Mouse (Mus musculus): Measurements from ENCODE around the gene Rasgrp3. TPM values are rescaled to one million over a fixed set of nuclear protein-coding genes. Genes with fewer than 3 reads are reported as not detected.

Rasgrp3 gene
- total and polyA plus RNA-seq, 2 experiments from 2014 or later = 4.8 to 8.1 TPM

- Histone ChIP-seq H3K4me1 (ENCODE audit: insufficient read depth, low read length) (no peaks in the 10 kb centered on the region), H3K36me3 (ENCODE audit: insufficient read depth, low read length) (no peaks in the 10 kb centered on the region), H3K4me3 (ENCODE audit: low read depth, low read length) (no peak overlapping the region), H3K9ac (replicated peaks; ENCODE audit: low read length, poor library complexity, severe bottlenecking) (no peak overlapping the region), H3K4me2 (ENCODE audit: low read depth, low read length, poor library complexity, severe bottlenecking) (no peak overlapping the region), H3K27me3 (ENCODE audit: insufficient read depth, low read length) (no peaks in the 10 kb centered on the region), H3K27ac (ENCODE audit: low read depth, low read length) (no peak overlapping the region), H3K9me3 (ENCODE audit: low read length) (no peaks in the 10 kb centered on the region)
- WGBS = 85% methylated on average over 2 of the region's 2 CpGs
- TF ChIP-seq CTCF (IDR thresholded peaks at IDR 0.05) = no peak
- ATAC-seq (ENCODE audit: low FRiP score) (no peak), DNase-seq (ENCODE audit: low spot score) (no peak)
Observed at GRCm38 (mm10) chr17:75463645-75464044, 27.9 kb downstream of the Rasgrp3 start.

GRCm38 (mm10) chr17:75464331-75464982 is 28.8 kb downstream of the Rasgrp3 start:
- ATAC-seq (ENCODE audit: low FRiP score) = no peak
- Histone ChIP-seq H3K4me1 (ENCODE audit: insufficient read depth, low read length) (no peaks in the 10 kb centered on the region), H3K9ac (replicated peaks; ENCODE audit: low read length, poor library complexity, severe bottlenecking) (no peak overlapping the region), H3K4me2 (ENCODE audit: low read depth, low read length, poor library complexity, severe bottlenecking) (no peak overlapping the region), H3K36me3 (ENCODE audit: insufficient read depth, low read length) (no peaks in the 10 kb centered on the region), H3K27me3 (ENCODE audit: insufficient read depth, low read length) (no peaks in the 10 kb centered on the region), H3K4me3 (ENCODE audit: low read depth, low read length) (no peak overlapping the region), H3K9me3 (ENCODE audit: low read length) (no peaks in the 10 kb centered on the region), H3K27ac (ENCODE audit: low read depth, low read length) (no peak overlapping the region)
- 21% methylated on average over 9 of the region's 9 CpGs for WGBS
- no peak for DNase-seq (ENCODE audit: low spot score)
- TF ChIP-seq CTCF (IDR thresholded peaks at IDR 0.05) = no peak

- no peak for TF ChIP-seq CTCF (IDR thresholded peaks at IDR 0.05)
- H3K4me3 ChIP-seq (ENCODE audit: low read depth, low read length) = no peak overlapping the region
- no peaks in the 10 kb centered on the region for H3K27me3 ChIP-seq (ENCODE audit: insufficient read depth, low read length)
- no peak overlapping the region for H3K27ac ChIP-seq (ENCODE audit: low read depth, low read length)
- no peak overlapping the region for H3K9ac ChIP-seq (replicated peaks; ENCODE audit: low read length, poor library complexity, severe bottlenecking)
- H3K4me1 ChIP-seq (ENCODE audit: insufficient read depth, low read length) = no peaks in the 10 kb centered on the region
- peak overlapping the region; percentile 36 for H3K4me2 ChIP-seq (ENCODE audit: low read depth, low read length, poor library complexity, severe bottlenecking)
- peak; percentile 74 for ATAC-seq (ENCODE audit: low FRiP score)
- H3K9me3 ChIP-seq (ENCODE audit: low read length) = no peaks in the 10 kb centered on the region
- WGBS = 25% methylated on average over 15 of the region's 15 CpGs
- no peaks in the 10 kb centered on the region for H3K36me3 ChIP-seq (ENCODE audit: insufficient read depth, low read length)
- DNase-seq (ENCODE audit: low spot score) = peak; percentile 73
Observed at GRCm38 (mm10) chr17:75464983-75465634, 29.4 kb downstream of the Rasgrp3 start.

GRCm38 (mm10) chr17:75465635-75465997 is 29.9 kb downstream of the Rasgrp3 start:
- 77% methylated on average over 14 of the region's 14 CpGs for WGBS
- H3K9ac ChIP-seq (replicated peaks; ENCODE audit: low read length, poor library complexity, severe bottlenecking) = no peak overlapping the region
- H3K4me3 ChIP-seq (ENCODE audit: low read depth, low read length) = no peak overlapping the region
- no peaks in the 10 kb centered on the region for H3K4me1 ChIP-seq (ENCODE audit: insufficient read depth, low read length)
- no peaks in the 10 kb centered on the region for H3K27me3 ChIP-seq (ENCODE audit: insufficient read depth, low read length)
- H3K27ac ChIP-seq (ENCODE audit: low read depth, low read length) = no peak overlapping the region
- H3K9me3 ChIP-seq (ENCODE audit: low read length) = no peaks in the 10 kb centered on the region
- no peak for ATAC-seq (ENCODE audit: low FRiP score)
- peak overlapping the region; percentile 36 for H3K4me2 ChIP-seq (ENCODE audit: low read depth, low read length, poor library complexity, severe bottlenecking)
- TF ChIP-seq CTCF (IDR thresholded peaks at IDR 0.05) = no peak
- no peaks in the 10 kb centered on the region for H3K36me3 ChIP-seq (ENCODE audit: insufficient read depth, low read length)
- no peak for DNase-seq (ENCODE audit: low spot score)

- 89% methylated on average over 4 of the region's 4 CpGs for WGBS
- ATAC-seq (ENCODE audit: low FRiP score) = no peak
Observed at GRCm38 (mm10) chr17:75466948-75467347, 31.3 kb downstream of the Rasgrp3 start.

GRCm38 (mm10) chr17:75467526-75467925 is 31.8 kb downstream of the Rasgrp3 start:
- Histone ChIP-seq H3K27me3 (ENCODE audit: insufficient read depth, low read length) (no peaks in the 10 kb centered on the region), H3K27ac (ENCODE audit: low read depth, low read length) (no peak overlapping the region), H3K4me1 (ENCODE audit: insufficient read depth, low read length) (no peaks in the 10 kb centered on the region), H3K4me2 (ENCODE audit: low read depth, low read length, poor library complexity, severe bottlenecking) (no peak overlapping the region), H3K4me3 (ENCODE audit: low read depth, low read length) (no peak overlapping the region), H3K9ac (replicated peaks; ENCODE audit: low read length, poor library complexity, severe bottlenecking) (no peak overlapping the region), H3K36me3 (ENCODE audit: insufficient read depth, low read length) (no peaks in the 10 kb centered on the region), H3K9me3 (ENCODE audit: low read length) (no peaks in the 10 kb centered on the region)
- 84% methylated on average over 2 of the region's 2 CpGs for WGBS
- TF ChIP-seq CTCF (IDR thresholded peaks at IDR 0.05) = no peak
- ATAC-seq (ENCODE audit: low FRiP score) (no peak), DNase-seq (ENCODE audit: low spot score) (no peak)

More at GRCm38 (mm10) chr17:75466948-75467347, 31.3 kb downstream of the Rasgrp3 start:
- H3K4me1 ChIP-seq (ENCODE audit: insufficient read depth, low read length) = no peaks in the 10 kb centered on the region
- H3K9me3 ChIP-seq (ENCODE audit: low read length) = no peaks in the 10 kb centered on the region
- DNase-seq (ENCODE audit: low spot score) = no peak
- no peak overlapping the region for H3K4me2 ChIP-seq (ENCODE audit: low read depth, low read length, poor library complexity, severe bottlenecking)
- no peak overlapping the region for H3K4me3 ChIP-seq (ENCODE audit: low read depth, low read length)
- no peak overlapping the region for H3K27ac ChIP-seq (ENCODE audit: low read depth, low read length)
- TF ChIP-seq CTCF (IDR thresholded peaks at IDR 0.05) = no peak
- no peaks in the 10 kb centered on the region for H3K27me3 ChIP-seq (ENCODE audit: insufficient read depth, low read length)
- H3K36me3 ChIP-seq (ENCODE audit: insufficient read depth, low read length) = no peaks in the 10 kb centered on the region
- H3K9ac ChIP-seq (replicated peaks; ENCODE audit: low read length, poor library complexity, severe bottlenecking) = no peak overlapping the region
